Comparison of ENCODE assay signal across 10 mouse cellular contexts in genomic region chr17:28855166-28855885, GRCm38 (mm10). TPM values are rescaled to one million over a fixed set of nuclear protein-coding genes. Genes with fewer than 3 reads are reported as not detected.
A peak's percentile ranks its signal among the peaks of the same experiment; 100 is the strongest.
DNase-seq lines count a peak whose midpoint lies in the region; ATAC-seq and TF ChIP-seq lines count a peak whose summit lies in the region.
"Had no signal": no experiment of that assay in that cellular context is flagged by ENCODE, and none has a peak within 500 bp of the region (broad histone marks: within the 10 kb centered on the region; RNA-seq: fewer than 3 reads in every experiment).

No protein-coding gene starts in this region.

- peaks cover 4% of the 10 kb centered on the region; the same call in 1 of the 2 replicates for H3K9me3 ChIP-seq in liver, embryonic 12.5 days (replicated peaks)
- H3K9me3 ChIP-seq in intestine, postnatal 0 days (ENCODE audit: control insufficient read depth): no peaks in the 10 kb centered on the region

- no peak overlapping the region for H3K4me3 ChIP-seq in liver, embryonic 12.5 days
- no peak overlapping the region for H3K4me3 ChIP-seq in intestine, postnatal 0 days (ENCODE audit: low read depth, low read length)
- H3K4me3 ChIP-seq: embryonic facial prominence, embryonic 12.5 days had no signal

- peak; percentile 80 for DNase-seq in liver
- peak; percentile 83 for DNase-seq in R1 (ENCODE audit: low read depth, low spot score)
- peak; percentile 44 for DNase-seq in retina, postnatal 1 day
- DNase-seq in left cerebral cortex, postnatal 10 days (ENCODE audit: extremely low spot score in 1 of 2, low spot score in 2 of 2): no peak
- DNase-seq in frontal cortex, postnatal 36 days (ENCODE audit: low spot score in 2 of 2): no peak

- WGBS in liver, embryonic 12.5 days (ENCODE audit: insufficient replicate concordance): 62% methylated on average over 9 of the region's 9 CpGs
- 57% methylated on average over 9 of the region's 9 CpGs for WGBS in intestine, postnatal 0 days

- H3K36me3 ChIP-seq in liver, embryonic 12.5 days: no peaks in the 10 kb centered on the region
- no peaks in the 10 kb centered on the region for H3K36me3 ChIP-seq in intestine, postnatal 0 days (ENCODE audit: control insufficient read depth, insufficient read depth)
- H3K36me3 ChIP-seq: embryonic facial prominence, embryonic 12.5 days had no signal

- H3K9ac ChIP-seq in liver, embryonic 12.5 days: no peak overlapping the region
- H3K9ac ChIP-seq in intestine, postnatal 0 days (ENCODE audit: low read depth, low read length): no peak overlapping the region
- H3K9ac ChIP-seq: embryonic facial prominence, embryonic 12.5 days had no signal

- intact Hi-C loops in left cerebral cortex, postnatal 10 days (cut with DNase I): no loop called here

- TF ChIP-seq CTCF in intestine, postnatal 0 days (IDR thresholded peaks at IDR 0.05; ENCODE audit: low read depth): peak; percentile 69

- H3K27me3 ChIP-seq in liver, embryonic 12.5 days (replicated peaks): peaks cover 33% of the 10 kb centered on the region
- H3K27me3 ChIP-seq in intestine, postnatal 0 days (replicated peaks; ENCODE audit: control insufficient read depth, insufficient read depth, low read length): no peaks in the 10 kb centered on the region
- H3K27me3 ChIP-seq: embryonic facial prominence, embryonic 12.5 days had no signal

- ATAC-seq in liver, embryonic 12.5 days: no peak
- ATAC-seq in intestine, postnatal 0 days: peak; percentile 77
- ATAC-seq in cerebellum, adult (ENCODE audit: insufficient number of reproducible peaks, low FRiP score, low TSS enrichment): no peak

- no peak overlapping the region for H3K27ac ChIP-seq in liver, embryonic 12.5 days
- peak overlapping the region; percentile 67 for H3K27ac ChIP-seq in intestine, postnatal 0 days (ENCODE audit: low read depth, low read length)
- H3K27ac ChIP-seq: embryonic facial prominence, embryonic 12.5 days; macrophage had no signal

- no peak overlapping the region for H3K4me2 ChIP-seq in liver, embryonic 12.5 days
- H3K4me2 ChIP-seq in intestine, postnatal 0 days (replicated peaks; ENCODE audit: low read depth): no peak overlapping the region
- H3K4me2 ChIP-seq: embryonic facial prominence, embryonic 12.5 days had no signal

- 0 out of 2 replicates have a peak, but pooled peaks cover 8% of the 10 kb centered on the region for H3K4me1 ChIP-seq in liver, embryonic 12.5 days
- no peaks in the 10 kb centered on the region for H3K4me1 ChIP-seq in intestine, postnatal 0 days (replicated peaks; ENCODE audit: control insufficient read depth, insufficient read depth, low read length)
- H3K4me1 ChIP-seq: embryonic facial prominence, embryonic 12.5 days had no signal

RNA-seq across cellular contexts. Expression of gene Pnpla1, which starts 2.9 kb away (rescaled TPM):
- polyA plus RNA-seq in liver, embryonic 12.5 days (2016; fragmentation: Nextera tagmentation; extraction: Ambion mirVana): not detected in 2 replicates
- 0.12 and 0.20 TPM in 2 replicates for polyA plus RNA-seq in intestine, postnatal 0 days (2015; fragmentation: Nextera tagmentation; extraction: Ambion mirVana)
- under 1 TPM; 0.53 to 0.60 TPM for total RNA-seq in left cerebral cortex, postnatal 10 days (2021)
- polyA plus RNA-seq: macrophage had no signal

RNA-seq across cellular contexts. Expression of gene Brpf3, which starts 54.4 kb away (rescaled TPM):
- polyA plus RNA-seq in liver, embryonic 12.5 days (2016; fragmentation: Nextera tagmentation; extraction: Ambion mirVana): 67.4 and 68.8 TPM in 2 replicates
- polyA plus RNA-seq in intestine, postnatal 0 days (2015; fragmentation: Nextera tagmentation; extraction: Ambion mirVana): 42.9 and 44.4 TPM in 2 replicates
- 10 to 100 TPM; 44.5 to 55.7 TPM for total RNA-seq in left cerebral cortex, postnatal 10 days (2021)

RNA-seq across cellular contexts. Expression of gene 4930539E08Rik, which starts 59.8 kb away (rescaled TPM):
- 0.17 and 0.25 TPM in 2 replicates for polyA plus RNA-seq in liver, embryonic 12.5 days (2016; fragmentation: Nextera tagmentation; extraction: Ambion mirVana)
- 2.9 and 3.5 TPM in 2 replicates for polyA plus RNA-seq in intestine, postnatal 0 days (2015; fragmentation: Nextera tagmentation; extraction: Ambion mirVana)
- 10 to 100 TPM; 10.9 to 13.5 TPM for total RNA-seq in left cerebral cortex, postnatal 10 days (2021)

Comparison
In these comparisons a context has a peak if more than half of its experiments do, and no peak if none do; other contexts are left out.
1. DNase-seq: peak in liver (single experiment), R1 (single experiment) and retina, postnatal 1 day (single experiment); none in left cerebral cortex, postnatal 10 days (0 of 2) and frontal cortex, postnatal 36 days (0 of 2).